Mouse (Mus musculus): ENCODE measurements around the gene Agap1.

The Agap1 gene

DNA sequence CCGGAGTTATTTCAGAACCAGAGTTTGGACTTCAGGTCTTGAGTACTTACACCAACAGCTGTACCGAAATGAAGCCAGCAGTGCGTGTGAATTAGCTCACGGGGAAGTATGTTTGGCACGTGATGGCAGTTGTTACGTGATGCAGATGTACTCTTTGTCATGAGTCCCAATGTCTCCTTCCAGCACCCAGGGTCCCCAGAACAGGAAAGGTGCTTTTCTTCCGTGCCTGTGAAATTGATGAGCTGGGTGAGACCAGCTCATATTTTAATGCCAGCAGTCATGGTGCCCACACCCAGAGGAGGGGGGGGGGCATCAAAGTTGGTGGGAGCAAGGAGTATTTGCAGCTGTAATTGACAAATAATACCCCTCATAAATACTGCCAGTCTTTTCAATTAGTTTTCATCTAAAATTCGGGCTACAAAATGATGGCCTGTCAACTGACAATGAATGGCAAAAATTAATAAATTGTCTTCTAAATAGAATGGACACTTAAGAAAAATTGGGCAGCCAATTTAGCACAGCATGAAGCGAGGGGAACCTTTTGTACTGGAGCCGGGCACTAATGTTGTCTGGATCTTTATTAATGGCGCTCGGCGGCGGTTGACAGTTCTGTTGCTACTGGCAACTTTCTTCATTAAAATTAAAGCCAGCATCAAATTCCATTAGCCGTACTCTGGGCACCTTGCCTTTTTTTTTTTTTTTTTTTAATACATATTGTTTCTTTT is 253.3 kb downstream of the Agap1 start:
- no peak for DNase-seq (ENCODE audit: low read depth, low spot score)

DNA sequence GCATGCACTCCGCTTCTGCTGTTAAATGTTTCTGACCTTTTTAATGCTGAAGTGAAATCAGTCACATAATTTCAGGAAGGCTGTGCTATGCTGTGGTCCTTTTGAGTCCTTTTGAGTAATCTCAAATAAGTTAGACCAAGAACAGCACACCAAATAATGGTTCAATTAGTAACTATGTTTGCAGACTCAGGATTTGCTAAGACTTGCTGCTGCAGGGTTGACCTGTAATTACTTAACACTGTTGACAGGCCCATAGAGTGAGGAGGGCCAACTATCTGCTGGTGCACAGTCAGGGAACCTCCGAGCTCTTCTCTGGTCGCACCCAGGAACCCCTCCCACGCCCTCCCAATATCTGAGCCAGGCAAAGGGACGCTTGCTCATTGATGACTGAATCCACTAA is 255.2 kb downstream of the Agap1 start:
- no peak for DNase-seq (ENCODE audit: low read depth, low spot score)

DNA sequence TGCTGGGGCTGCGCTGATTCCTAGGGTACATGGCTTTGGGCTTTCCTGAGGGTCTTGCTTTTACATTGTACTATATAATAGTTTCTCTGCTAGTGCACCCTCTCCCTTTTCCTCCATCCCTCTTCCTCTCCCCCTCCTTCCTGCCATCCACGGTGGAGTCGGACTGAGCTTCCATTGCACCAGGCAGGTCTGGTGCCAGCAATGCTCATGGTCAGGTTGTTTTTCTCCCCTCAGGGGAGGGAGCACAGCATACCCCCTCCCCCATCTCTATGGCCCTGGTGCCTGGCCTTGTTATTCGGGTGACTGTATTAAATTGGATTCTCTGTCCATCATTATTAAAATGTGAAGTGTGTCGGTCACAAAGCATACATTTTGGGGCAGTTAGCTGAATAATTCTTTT is 259.1 kb downstream of the Agap1 start:
- DNase-seq (ENCODE audit: low read depth, low spot score), result no peak

DNA sequence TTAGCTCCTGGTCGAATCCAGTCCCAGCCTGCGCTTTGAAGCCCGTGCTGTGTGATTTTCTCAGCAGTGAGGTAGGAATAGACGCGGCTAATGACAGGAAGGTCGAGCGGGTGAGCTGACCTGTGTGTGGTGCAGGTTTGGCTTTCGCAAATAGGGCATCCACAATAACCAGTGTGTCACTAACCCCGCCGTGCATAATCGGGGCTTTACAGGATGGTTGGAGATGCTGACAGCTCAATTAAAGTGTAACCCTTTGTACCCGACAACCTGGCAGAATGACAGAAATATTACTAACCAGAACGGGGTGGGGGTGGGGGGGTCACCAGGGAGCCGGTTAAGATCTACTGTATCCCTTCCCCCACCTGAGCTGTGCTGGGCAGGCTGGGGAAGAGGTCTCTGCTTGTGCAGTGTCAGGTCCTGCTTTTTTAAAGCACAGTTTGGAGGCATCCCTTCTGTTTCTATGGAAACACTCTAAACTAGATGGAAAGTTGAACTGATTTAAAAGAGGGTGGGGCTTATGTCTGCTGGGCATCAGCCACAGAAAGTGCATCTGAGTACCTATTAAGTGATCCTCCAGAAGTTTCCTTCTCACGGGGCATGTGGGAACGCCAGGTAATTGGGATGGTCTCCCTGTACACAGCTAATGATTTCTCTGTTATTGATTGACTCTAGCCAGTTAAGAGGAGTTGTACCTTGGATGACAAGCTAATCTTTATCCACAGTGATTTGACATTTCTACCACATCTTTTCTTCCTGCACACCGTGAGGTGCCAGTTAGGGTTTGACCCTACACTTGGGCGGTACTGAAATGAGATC is 259.8 kb downstream of the Agap1 start:
- DNase-seq (ENCODE audit: low read depth, low spot score), result no peak

DNA sequence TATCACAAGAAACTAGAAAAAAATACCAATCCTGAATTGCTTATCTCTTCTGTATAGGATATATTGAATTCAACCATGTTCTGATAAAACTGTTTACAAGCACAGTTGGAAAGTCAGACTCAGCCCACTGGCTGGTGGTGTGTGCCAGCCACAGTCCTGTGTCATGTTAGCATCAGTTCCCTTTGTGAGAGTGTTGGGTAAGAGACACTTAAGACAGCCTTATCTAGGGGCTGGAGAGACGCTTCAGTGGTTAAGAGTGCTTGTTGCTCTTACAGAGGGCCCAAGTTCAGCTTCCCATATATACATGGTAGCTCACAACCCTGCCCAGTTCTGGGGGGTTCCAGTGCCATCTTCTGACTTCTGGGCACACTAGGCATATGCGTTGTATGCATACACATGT is 261.6 kb downstream of the Agap1 start:
- no peak for DNase-seq (ENCODE audit: low read depth, low spot score)

DNA sequence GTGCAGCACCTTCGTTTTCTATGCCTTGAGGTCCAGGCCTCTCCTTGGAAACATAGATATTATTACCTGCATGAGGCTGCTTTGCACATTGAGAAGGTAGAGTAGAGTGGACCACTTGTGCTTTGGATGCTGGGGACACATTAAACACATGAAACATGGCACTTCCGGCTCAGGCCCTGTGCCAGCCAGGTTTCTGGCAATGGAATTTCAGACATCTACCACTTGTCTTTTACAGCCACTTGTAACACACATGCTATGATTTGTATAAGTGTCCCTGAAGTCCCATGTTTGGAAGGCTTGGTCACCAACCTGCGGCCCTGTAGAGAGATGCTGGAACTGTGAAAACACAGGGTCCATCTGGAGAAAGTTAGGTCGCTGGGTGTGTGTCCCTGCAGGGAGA is 262.5 kb downstream of the Agap1 start:
- DNase-seq (ENCODE audit: low read depth, low spot score), result no peak

DNA sequence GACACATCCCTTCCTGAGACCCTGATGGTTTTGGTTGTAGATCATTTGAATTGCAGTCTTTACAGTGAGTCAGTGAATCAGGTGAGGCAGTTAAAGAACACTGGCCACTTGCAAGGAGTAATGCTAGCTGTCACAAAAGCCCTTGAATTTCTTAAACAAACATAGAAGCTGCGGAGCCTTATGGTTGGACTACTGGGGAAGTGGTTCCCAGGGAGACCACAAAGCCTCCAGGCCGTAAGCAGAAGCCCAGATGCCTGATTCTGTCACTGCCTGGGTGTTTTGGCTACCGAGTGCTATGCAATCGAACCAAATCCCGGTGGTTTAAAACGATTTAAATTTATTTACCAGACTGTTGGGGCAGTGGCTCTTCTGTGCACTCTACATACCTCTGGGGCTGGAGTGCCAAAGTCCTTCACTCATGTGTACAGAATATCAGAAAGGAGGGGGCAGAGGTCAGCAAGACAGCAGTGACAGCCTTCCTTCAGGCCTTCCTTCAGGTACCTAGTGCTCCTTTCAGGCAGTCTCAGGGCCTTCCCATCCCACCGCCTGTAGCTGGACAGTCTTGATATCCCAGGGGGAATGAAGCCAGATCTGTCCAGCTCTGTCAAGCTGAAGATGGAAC is 264.3 kb downstream of the Agap1 start:
- DNase-seq (ENCODE audit: low read depth, low spot score), result no peak

DNA sequence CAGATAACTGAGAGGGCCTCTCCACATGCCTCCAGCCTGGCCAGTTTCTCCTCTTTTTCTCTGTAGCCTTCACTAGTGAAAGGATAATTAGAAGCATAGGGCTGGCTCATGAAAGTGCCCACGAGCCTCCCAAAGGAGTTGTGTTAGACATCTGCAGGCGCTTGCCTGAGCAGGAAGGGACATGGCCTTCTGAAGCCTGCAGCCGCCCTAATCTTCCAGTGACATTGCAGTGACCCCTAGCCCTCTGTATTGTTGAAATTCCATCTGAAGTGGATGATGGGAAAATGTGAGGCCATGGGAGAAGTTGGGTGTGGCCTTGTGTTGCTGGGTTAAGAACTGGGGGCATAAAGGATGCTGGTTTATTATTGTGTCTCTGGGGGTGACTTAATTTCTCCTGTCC is 269.5 kb downstream of the Agap1 start:
- no peak for DNase-seq (ENCODE audit: low read depth, low spot score)

DNA sequence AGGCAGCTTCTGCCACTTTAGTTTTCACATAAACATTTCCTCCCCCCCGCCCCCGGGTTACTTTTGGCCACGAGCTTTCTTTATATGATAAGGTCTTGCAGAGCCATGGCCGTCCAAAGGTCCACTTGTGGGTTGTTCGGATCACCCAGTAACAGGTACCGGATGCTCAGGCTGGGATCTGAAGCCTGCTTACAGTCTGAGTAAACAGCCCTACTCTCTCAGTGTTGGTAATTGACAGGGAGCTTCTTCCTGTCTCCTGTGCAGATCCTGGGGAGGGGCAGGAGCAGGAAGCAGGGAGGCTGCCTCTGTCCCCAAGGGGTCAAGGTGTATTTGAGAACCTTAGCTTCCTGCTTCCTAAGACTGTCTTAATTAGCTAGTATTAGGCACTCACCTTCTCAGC is 269.9 kb downstream of the Agap1 start:
- DNase-seq (ENCODE audit: low read depth, low spot score), result no peak

DNA sequence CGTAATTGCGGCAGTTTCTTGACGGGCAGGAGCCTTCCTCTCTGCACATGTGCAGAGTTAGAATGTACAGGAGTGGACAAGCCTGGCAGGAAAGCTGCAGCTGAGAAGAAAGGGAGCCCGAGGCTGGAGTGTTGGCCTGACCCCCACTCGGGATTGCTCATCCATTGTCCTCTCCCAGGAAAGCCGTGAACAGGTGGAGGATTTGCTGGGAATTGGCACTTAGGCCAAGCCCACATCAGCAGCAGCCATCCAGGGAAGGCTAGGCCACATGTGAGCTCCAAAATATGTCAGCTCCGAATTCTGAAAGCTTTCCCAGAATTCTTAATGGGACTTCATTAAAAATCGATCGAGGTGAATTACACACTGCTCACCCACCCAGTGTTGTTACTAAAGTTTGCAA is 270.4 kb downstream of the Agap1 start:
- DNase-seq (ENCODE audit: low read depth, low spot score), result no peak

DNA sequence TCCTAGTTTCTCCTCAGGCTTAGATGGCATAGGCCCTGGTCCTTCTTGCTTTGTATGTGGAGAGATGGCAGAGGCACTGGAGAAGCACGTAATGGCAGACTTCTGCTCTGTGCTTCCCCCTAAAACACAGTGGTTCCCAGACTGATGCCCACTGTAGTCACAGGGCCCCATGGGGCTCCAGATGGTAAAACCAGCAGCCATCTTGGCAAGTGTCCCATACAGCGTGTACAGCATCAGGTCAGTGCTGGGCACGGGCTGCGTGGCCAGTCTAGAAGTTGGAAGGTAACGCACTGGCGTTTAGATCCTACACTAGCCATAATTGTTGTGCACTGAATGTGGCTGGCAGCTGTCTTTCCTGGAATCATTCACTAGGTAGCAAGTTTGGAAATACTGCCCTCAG is 273.9 kb downstream of the Agap1 start:
- DNase-seq (ENCODE audit: low read depth, low spot score), result no peak

DNA sequence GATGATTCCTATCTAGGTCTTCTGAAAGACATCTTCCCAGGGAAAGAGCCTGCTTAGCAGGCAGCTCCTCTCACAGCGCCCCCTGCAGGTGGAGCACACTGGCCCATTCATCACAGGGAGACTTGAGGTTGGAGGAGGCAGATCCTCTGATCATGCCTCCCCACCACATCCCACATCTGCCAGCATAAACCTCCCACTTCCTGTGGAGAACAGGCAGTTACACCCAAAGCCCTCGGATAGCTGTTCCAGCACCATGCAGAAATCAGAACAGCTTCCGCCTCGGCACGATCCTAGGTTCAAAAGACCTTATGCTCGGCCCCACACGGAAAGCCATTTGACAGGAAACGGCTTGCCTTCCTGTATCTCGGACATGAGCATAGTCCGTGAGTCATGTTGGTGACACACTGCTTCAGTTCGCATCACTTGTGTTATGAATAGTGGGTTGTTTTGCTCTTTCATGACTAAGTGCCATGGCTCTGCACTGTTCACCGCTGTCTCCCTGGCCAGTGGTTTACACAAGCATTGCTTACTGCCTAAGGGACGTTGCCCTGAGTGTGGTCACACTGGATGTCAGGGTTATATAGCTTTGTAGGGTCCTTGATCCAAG is 276.1 kb downstream of the Agap1 start:
- no peak for DNase-seq (ENCODE audit: low read depth, low spot score)

DNA sequence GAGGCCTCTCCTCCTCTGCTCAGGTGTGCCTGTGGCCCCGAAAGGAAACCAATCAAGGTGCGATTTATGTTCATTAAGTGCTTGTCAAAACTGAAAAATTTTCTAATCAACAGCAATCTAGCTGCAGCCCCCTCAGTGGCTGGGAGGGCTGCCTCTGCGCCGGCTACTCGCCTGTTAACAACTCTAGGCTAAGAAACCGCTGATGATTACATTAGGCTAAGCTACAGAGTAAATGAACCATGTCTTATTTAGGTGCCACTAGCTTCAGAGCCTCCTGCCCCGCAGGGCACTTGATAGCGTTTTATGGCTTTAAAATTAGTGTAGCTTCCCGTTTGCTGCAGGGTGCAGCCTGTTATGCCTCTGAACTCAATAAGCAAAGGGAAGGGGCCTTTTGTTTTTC is 279.8 kb downstream of the Agap1 start:
- DNase-seq (ENCODE audit: low read depth, low spot score), result no peak

DNA sequence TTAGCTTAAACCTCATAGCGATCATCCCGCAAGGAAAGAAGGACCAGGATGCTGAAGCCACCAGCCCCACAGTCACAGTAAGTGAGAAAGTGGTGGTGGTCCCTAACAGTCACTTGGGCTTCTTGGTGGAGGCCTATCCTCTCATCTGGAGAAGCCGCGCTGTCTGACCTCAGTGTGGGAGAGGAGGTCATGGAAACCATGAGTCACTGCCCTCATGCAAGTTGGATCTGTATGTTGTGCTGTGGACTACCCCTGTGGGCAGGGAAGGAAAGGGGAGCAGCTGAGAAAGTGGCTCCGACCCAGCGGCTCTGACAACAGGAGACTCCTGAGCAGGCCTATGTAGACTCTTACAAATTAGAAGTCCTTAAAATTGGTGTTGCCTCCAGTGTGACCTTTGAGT is 280.5 kb downstream of the Agap1 start:
- DNase-seq (ENCODE audit: low read depth, low spot score), result no peak

DNA sequence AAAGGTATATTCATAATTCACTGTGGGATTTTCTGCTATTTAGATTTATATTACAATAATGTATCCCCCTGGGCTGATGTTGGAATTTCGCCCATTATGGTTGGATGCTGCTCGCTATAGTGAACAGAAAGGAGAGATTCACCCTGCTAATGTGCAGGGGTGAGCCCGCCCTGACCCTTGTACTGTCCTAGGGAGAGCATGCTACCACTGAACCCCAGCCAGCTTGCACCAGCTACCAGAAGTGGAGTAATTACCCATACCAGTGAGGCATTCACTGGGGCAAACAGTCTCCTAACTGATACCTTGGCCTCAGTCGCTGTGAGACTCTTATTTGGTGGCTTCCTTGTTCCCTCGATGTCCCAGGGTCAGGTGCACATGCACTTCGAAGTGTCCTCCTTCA is 281.4 kb downstream of the Agap1 start:
- DNase-seq (ENCODE audit: low read depth, low spot score), result no peak

DNA sequence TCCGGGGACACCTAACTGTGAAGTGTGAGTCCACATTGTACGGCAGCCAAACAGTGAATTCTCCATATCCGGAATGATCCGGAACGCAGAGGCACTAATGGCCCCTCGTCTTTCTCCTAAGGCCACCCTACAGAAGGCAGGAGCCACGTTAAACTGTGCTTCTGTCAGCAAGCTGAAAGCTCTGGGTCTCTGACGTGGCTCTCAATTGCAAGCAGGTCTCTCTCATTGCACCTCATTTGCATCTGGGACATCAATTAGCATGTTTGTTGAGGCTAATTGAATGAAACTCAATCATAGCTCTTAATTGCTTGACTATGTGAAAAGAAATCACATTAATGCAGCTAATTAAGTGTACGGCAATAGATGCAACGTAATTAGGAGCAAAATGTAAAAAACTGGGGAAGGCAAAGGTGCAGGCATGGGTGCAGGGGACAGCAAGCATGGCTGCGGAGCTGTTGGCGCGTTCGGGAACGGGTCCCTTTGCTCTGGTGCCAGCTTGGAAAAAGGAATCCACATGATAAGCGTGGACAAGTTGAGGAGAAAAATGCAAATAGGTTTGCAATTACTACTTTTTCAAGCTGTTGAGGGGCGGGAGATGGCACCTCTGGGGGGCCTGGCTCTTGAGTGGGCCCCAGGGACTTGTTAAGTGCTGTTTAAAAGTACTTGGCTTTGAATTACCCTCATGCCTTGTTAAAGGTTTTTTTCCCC is 284.6 kb downstream of the Agap1 start:
- no peak for DNase-seq (ENCODE audit: low read depth, low spot score)

DNA sequence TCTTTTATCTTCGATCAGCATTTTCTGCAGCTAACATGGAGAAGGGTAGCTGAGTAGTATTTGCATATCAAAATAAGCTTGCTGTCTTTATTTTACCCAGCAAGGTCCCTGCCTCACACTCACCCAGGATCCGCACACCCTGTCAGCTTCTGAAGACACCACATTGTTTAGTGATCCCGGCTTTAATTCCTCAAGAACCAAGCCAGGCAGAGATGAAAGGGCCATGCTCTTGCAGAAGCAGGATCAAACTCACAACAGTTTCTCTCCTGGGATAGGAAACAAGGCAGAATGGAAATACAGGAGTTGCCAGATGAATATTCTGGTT is 285.1 kb downstream of the Agap1 start:
- no peak for DNase-seq (ENCODE audit: low read depth, low spot score)

DNA sequence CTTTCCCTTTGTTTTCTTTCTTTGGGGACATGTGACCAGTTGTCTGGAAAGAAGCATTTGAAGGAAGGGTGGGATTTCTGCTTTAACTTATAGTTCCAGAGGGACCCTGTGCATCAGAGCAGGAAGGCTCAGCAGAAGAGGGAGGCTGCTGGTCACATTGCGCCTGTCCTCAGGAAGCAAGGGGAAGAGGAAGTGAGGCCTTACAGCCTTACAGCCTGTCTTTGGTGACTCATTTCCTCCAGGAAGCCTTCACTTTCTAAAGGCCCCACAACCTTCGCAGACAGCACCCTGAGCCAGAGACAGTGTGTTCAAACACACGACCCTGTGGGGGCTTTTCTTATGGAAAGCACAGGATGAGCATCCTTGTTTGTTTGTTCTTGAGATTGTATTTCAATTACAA is 287.8 kb downstream of the Agap1 start:
- no peak for DNase-seq (ENCODE audit: low read depth, low spot score)

DNA sequence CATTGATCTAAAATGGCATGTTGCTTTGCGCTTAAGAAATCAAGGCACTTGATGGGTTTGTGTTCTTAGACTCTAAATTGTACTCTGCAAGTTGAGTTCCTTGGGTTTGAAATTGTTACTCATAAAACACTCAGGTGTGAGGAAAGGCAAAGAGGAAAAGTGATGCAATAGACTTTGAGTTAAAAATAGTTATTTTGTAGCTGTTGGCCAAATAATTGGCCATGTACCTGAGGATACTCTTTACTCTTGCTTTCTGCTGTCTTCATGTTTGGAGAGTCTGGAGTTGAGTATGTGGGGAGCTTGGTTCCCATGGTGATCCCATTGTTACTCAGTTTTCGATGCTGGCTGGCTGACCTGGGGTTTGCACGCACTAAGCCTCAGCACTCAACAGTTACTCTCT is 291.6 kb downstream of the Agap1 start:
- DNase-seq (ENCODE audit: low read depth, low spot score), result no peak

DNA sequence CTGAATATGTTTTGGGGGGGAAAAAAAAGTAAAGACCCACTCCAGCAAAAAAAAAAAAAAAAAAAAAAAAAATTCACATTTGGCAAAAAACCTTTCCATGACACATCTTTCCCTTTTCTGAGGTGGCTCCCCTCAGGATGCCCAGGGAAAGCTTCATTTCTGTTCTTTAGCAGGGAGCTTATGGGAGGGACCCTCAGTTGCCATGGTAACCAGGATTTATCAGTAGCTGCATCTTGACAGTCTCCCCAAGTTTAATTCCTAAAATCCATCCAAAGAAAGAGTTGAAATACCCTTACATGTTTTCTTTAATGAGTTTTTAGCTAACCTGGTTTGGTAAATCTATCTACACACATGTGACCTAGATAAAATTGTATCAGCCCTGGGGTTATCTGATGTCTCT is 295.1 kb downstream of the Agap1 start:
- no peak for DNase-seq (ENCODE audit: low read depth, low spot score)

DNA sequence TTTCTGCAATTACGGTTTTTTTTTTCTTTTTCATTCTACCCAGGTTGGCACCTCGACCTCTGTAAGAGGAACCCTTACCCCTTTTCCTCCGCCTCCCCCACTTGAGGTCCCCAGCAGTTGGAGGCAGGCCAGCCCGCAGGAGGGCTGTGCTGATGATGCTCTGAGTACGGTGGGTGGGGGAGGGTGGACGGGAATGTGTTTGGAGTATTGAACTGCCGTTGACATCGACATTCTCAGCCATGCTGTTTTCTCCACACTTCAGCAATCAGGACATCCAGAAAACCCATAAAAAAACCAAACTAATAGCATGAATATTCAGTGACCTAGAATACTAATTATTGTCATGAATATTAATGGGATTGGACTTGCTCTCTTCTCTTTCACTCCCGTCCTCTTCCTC is 295.9 kb downstream of the Agap1 start:
- no peak for DNase-seq (ENCODE audit: low read depth, low spot score)

DNA sequence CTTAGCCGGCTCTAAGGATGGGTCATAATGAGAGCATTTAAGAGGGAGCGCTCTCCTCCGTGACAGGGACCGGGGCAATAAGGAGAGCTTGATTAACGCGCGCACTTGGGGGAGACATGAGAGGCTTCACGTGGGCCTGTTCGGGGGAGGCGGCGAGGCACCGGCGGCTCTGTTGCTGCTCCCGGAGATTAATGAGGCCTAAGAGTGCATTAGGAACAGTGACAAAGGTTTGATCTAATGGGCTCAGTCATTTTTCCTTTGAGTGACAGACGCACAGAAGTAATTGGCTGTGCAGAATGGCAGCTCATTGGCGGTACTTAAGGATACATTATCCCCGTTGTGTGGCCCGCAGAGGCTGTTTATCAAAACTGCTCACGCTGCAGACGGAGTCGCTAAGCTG is 296.3 kb downstream of the Agap1 start:
- no peak for DNase-seq (ENCODE audit: low read depth, low spot score)
